ENCODE assay signal across 9 mouse cellular contexts in genomic region chr9:62535566-62535965, GRCm38 (mm10). TPM values are rescaled to one million over a fixed set of nuclear protein-coding genes. Genes with fewer than 3 reads are reported as not detected.
DNase-seq lines count a peak whose midpoint lies in the region; ATAC-seq and TF ChIP-seq lines count a peak whose summit lies in the region.
"Had no signal": no experiment of that assay in that cellular context is flagged by ENCODE, and none has a peak within 500 bp of the region (broad histone marks: within the 10 kb centered on the region; RNA-seq: fewer than 3 reads in every experiment).

No protein-coding gene starts in this region.

- no peak for TF ChIP-seq EP300 in stomach, postnatal 0 days (optimal IDR thresholded peaks at IDR 0.05)

- no peak overlapping the region for H3K27ac ChIP-seq in lung, embryonic 16.5 days (ENCODE audit: low read length)
- peak overlapping the region; percentile 96 for H3K27ac ChIP-seq in forebrain, embryonic 13.5 days
- no peak overlapping the region for H3K27ac ChIP-seq in limb, embryonic 14.5 days (replicated peaks; ENCODE audit: low read depth, low read length)
- H3K27ac ChIP-seq in stomach, postnatal 0 days (replicated peaks), result no peak overlapping the region

- no peak for TF ChIP-seq CTCF in stomach, postnatal 0 days (IDR thresholded peaks at IDR 0.05; ENCODE audit: low read depth)

- H3K9ac ChIP-seq in lung, embryonic 16.5 days (ENCODE audit: low read length), result peak overlapping the region; percentile 88
- peak overlapping the region; percentile 96 for H3K9ac ChIP-seq in forebrain, embryonic 13.5 days
- H3K9ac ChIP-seq in limb, embryonic 14.5 days (ENCODE audit: low read depth, low read length, severe bottlenecking), result no peak overlapping the region
- no peak overlapping the region for H3K9ac ChIP-seq in stomach, postnatal 0 days (ENCODE audit: low read length)

- H3K4me1 ChIP-seq in lung, embryonic 16.5 days (replicated peaks; ENCODE audit: control insufficient read depth, insufficient read depth, low read length), result peaks cover 47% of the 10 kb centered on the region
- H3K4me1 ChIP-seq in forebrain, embryonic 13.5 days, result peaks cover 87% of the 10 kb centered on the region
- H3K4me1 ChIP-seq in limb, embryonic 14.5 days (ENCODE audit: control insufficient read depth, insufficient read depth, low read length), result peaks cover 10% of the 10 kb centered on the region
- peaks cover 9% of the 10 kb centered on the region for H3K4me1 ChIP-seq in stomach, postnatal 0 days (replicated peaks; ENCODE audit: control insufficient read depth, insufficient read depth)

- H3K9me3 ChIP-seq in lung, embryonic 16.5 days (ENCODE audit: control insufficient read depth, low read length), result no peaks in the 10 kb centered on the region
- H3K9me3 ChIP-seq in forebrain, embryonic 13.5 days (replicated peaks), result no peaks in the 10 kb centered on the region
- no peaks in the 10 kb centered on the region for H3K9me3 ChIP-seq in limb, embryonic 14.5 days (ENCODE audit: control insufficient read depth, low read length)
- H3K9me3 ChIP-seq in stomach, postnatal 0 days (ENCODE audit: control insufficient read depth, low read length), result no peaks in the 10 kb centered on the region

- peak overlapping the region; percentile 88 for H3K4me2 ChIP-seq in lung, embryonic 16.5 days (ENCODE audit: low read depth, low read length)
- H3K4me2 ChIP-seq in forebrain, embryonic 13.5 days, result peak overlapping the region; percentile 77
- peak overlapping the region; percentile 98 for H3K4me2 ChIP-seq in limb, embryonic 14.5 days (replicated peaks; ENCODE audit: low read depth, low read length, severe bottlenecking)
- H3K4me2 ChIP-seq in stomach, postnatal 0 days (replicated peaks; ENCODE audit: low read depth), result peak overlapping the region; percentile 94; the same call in 1 of the 2 replicates

- DNase-seq in lung, adult 18-20 months, result no peak
- DNase-seq in limb, embryonic 14.5 days (ENCODE audit: low spot score), result no peak
- DNase-seq in stomach, postnatal 0 days (ENCODE audit: low spot score), result no peak
- no peak for DNase-seq in gastrocnemius, postnatal 25 days
- no peak for DNase-seq in frontal cortex, postnatal 36 days (ENCODE audit: low spot score in 2 of 2)

- 74% methylated on average over 8 of the region's 8 CpGs for WGBS in lung, embryonic 16.5 days
- 59% methylated on average over 8 of the region's 8 CpGs for WGBS in forebrain, embryonic 13.5 days
- WGBS in limb, embryonic 14.5 days, result 74% methylated on average over 8 of the region's 8 CpGs
- WGBS in stomach, postnatal 0 days, result 74% methylated on average over 8 of the region's 8 CpGs

- peak overlapping the region; percentile 78 for H3K4me3 ChIP-seq in lung, embryonic 16.5 days (ENCODE audit: low read length)
- H3K4me3 ChIP-seq in forebrain, embryonic 13.5 days, result peak overlapping the region; percentile 69
- H3K4me3 ChIP-seq in limb, embryonic 14.5 days (replicated peaks; ENCODE audit: low read length), result peak overlapping the region; percentile 69; the same call in 1 of the 2 replicates
- H3K4me3 ChIP-seq in stomach, postnatal 0 days (ENCODE audit: low read depth, low read length), result peak overlapping the region; percentile 57; the same call in 1 of the 2 replicates

- H3K27me3 ChIP-seq in lung, embryonic 16.5 days (ENCODE audit: control insufficient read depth, insufficient read depth, low read depth, low read length), result no peaks in the 10 kb centered on the region
- no peaks in the 10 kb centered on the region for H3K27me3 ChIP-seq in forebrain, embryonic 13.5 days
- no peaks in the 10 kb centered on the region for H3K27me3 ChIP-seq in limb, embryonic 14.5 days (ENCODE audit: control insufficient read depth, insufficient read depth, low read length)
- H3K27me3 ChIP-seq in stomach, postnatal 0 days (ENCODE audit: control insufficient read depth, insufficient read depth, low read length), result no peaks in the 10 kb centered on the region

- no peak for TF ChIP-seq POLR2A in limb, embryonic 14.5 days (IDR thresholded peaks at IDR 0.05; ENCODE audit: borderline replicate concordance, extremely low read depth, insufficient read depth, insufficient read length)

- H3K36me3 ChIP-seq in lung, embryonic 16.5 days (ENCODE audit: control insufficient read depth, insufficient read depth, low read length), result no peaks in the 10 kb centered on the region
- no peaks in the 10 kb centered on the region for H3K36me3 ChIP-seq in forebrain, embryonic 13.5 days (ENCODE audit: poor library complexity, severe bottlenecking)
- H3K36me3 ChIP-seq in limb, embryonic 14.5 days (ENCODE audit: control insufficient read depth, insufficient read depth, low read length), result no peaks in the 10 kb centered on the region
- H3K36me3 ChIP-seq in stomach, postnatal 0 days (ENCODE audit: control insufficient read depth, insufficient read depth, low read length), result no peaks in the 10 kb centered on the region

- no peak for ATAC-seq in lung, embryonic 16.5 days (ENCODE audit: low read depth)
- ATAC-seq in forebrain, embryonic 13.5 days, result no peak
- ATAC-seq in limb, embryonic 14.5 days (ENCODE audit: low FRiP score, low read depth), result no peak
- no peak for ATAC-seq in stomach, postnatal 0 days (ENCODE audit: low FRiP score, low TSS enrichment)
- ATAC-seq: activated CD4-positive, CD25-positive, alpha-beta regulatory T cell, adult 4 months had no signal

RNA-seq across cellular contexts. Expression of gene Coro2b, which starts 1.3 kb away (rescaled TPM):
- polyA plus RNA-seq in lung, embryonic 16.5 days (2015; fragmentation: Nextera tagmentation; extraction: Ambion mirVana), result 21.6 and 24.6 TPM in 2 replicates
- polyA plus RNA-seq in forebrain, embryonic 13.5 days (2015; fragmentation: Nextera tagmentation; extraction: Ambion mirVana), result 35.5 and 37.0 TPM in 2 replicates
- polyA plus RNA-seq in limb, embryonic 14.5 days (2012; rRNA removed), result 20.8 and 29.8 TPM in 2 replicates
- 10.3 and 11.0 TPM in 2 replicates for polyA plus RNA-seq in limb, embryonic 14.5 days (2014; fragmentation: Nextera tagmentation; extraction: Ambion mirVana)
- polyA plus RNA-seq in stomach, postnatal 0 days (2015; fragmentation: Nextera tagmentation; extraction: Ambion mirVana), result 4.9 and 5.4 TPM in 2 replicates
- 1 to 10 TPM; 5.1 to 6.5 TPM for total RNA-seq in gastrocnemius, postnatal 25 days (2021)
- total RNA-seq: neutrophil, adult 5-6 weeks had no signal

Comparison
In these comparisons a context has a peak if more than half of its experiments do, and no peak if none do; other contexts are left out.
1. H3K9ac ChIP-seq: peak in lung, embryonic 16.5 days (single experiment) and forebrain, embryonic 13.5 days (single experiment); none in limb, embryonic 14.5 days (single experiment) and stomach, postnatal 0 days (single experiment).
2. Peak in every context shown above with its lines, with median percentiles within 50 percentile points of each other: H3K4me2 ChIP-seq and H3K4me3 ChIP-seq.